ENCODE assay signal across 8 mouse cellular contexts in the genomic region with DNA sequence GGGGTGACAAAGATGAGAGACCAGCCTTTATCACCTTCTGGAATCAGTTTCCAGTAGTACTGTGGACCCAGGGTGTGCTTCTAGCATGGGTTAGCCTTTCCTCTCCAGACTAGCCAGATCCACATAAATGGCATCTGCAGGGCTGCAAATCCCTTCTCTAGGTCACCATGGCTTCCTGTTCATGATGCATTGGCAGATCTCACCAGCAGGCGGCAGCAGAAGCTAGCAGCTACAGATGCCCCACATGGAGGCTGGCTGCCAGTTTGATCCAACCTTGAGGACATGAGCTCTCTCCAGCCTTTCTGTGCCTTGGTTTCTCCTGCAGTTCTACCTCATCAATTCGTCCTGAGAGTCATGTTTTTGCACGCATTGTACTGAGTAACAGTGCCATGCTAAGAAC. TPM values are rescaled to one million over a fixed set of nuclear protein-coding genes. Genes with fewer than 3 reads are reported as not detected.
DNase-seq lines count a peak whose midpoint lies in the region; ATAC-seq and TF ChIP-seq lines count a peak whose summit lies in the region.
"Had no signal": no experiment of that assay in that cellular context is flagged by ENCODE, and none has a peak within 500 bp of the region (broad histone marks: within the 10 kb centered on the region; RNA-seq: fewer than 3 reads in every experiment).

No protein-coding gene starts in this region.

- H3K9me3 ChIP-seq in G1E (replicated peaks): no peaks in the 10 kb centered on the region
- H3K9me3 ChIP-seq: limb, embryonic 13.5 days had no signal

- H3K36me3 ChIP-seq in G1E (replicated peaks): peaks cover 75% of the 10 kb centered on the region
- H3K36me3 ChIP-seq: limb, embryonic 13.5 days had no signal

- no peaks in the 10 kb centered on the region for H3K4me1 ChIP-seq in G1E (ENCODE audit: insufficient read depth, low read depth, low read length)

- TF ChIP-seq CTCF in G1E (IDR thresholded peaks at IDR 0.05; ENCODE audit: low read depth, low read length): peak; percentile 91

- intact Hi-C loops in heart, postnatal 36 days (cut with DNase I): loop anchor here (2.0 kb wide), 1 partner anchor 130 kb away; no protein-coding TSS in a partner anchor

- no peaks in the 10 kb centered on the region for H3K27me3 ChIP-seq in G1E (ENCODE audit: insufficient read depth, low read length)
- H3K27me3 ChIP-seq: limb, embryonic 13.5 days had no signal

- peak; percentile 35 for DNase-seq in G1E (ENCODE audit: low spot score)
- peak; percentile 50 for DNase-seq in adrenal gland, adult 8-10 months
- peak; percentile 48 for DNase-seq in embryo, embryonic 11.5 days (ENCODE audit: low read depth, low spot score)
- DNase-seq in heart, postnatal 36 days: peak; percentile 50 to 72
- peak; percentile 62 to 83 for DNase-seq in layer of hippocampus, postnatal 25 days (ENCODE audit: extremely low spot score in 1 of 2, low spot score in 1 of 2)
- DNase-seq in lung, postnatal 36 days: peak; percentile 83
- DNase-seq in spleen, postnatal 14 days (ENCODE audit: low spot score in 2 of 2): peak; percentile 23 to 56

- 0 out of 2 replicates have a peak, but pooled peaks have one; percentile 22 for ATAC-seq in G1E (ENCODE audit: extremely low read depth, insufficient number of reproducible peaks, low FRiP score, poor library complexity, severe bottlenecking)

- no peak overlapping the region for H3K4me3 ChIP-seq in G1E (ENCODE audit: low read depth, low read length)
- H3K4me3 ChIP-seq: limb, embryonic 13.5 days had no signal

RNA-seq across cellular contexts. Expression of gene Rbp1, which starts 13.6 kb away (rescaled TPM):
- not detected in 2 replicates for total RNA-seq in G1E (2014; fragmentation: Nextera tagmentation)
- 0.05 TPM in 1 of 2 replicates, not detected in the other for total RNA-seq in G1E (2017)
- polyA plus RNA-seq in G1E (2012): not detected in 2 replicates
- 1 to 10 TPM; 7.3 to 8.6 (median 7.6) TPM for total RNA-seq in adrenal gland, adult 8-10 months (2022)
- 1 to 10 TPM; 6.7 to 7.5 TPM for total RNA-seq in heart, postnatal 36 days (2021)
- 1 to 10 TPM; 3.1 to 4.4 TPM for total RNA-seq in layer of hippocampus, postnatal 25 days (2021)
